Mouse (Mus musculus) liver, embryonic 14.5 days (tissue): ENCODE results near the gene Slc37a1.

ENCODE experiments used
- CTCF ChIP-seq: IDR thresholded peaks from 2 replicates; pipeline ENCODE4 v1.5.1; 2016; ENCODE audit warnings: antibody characterized with exemption, low read depth, control low read depth
- EP300 ChIP-seq: IDR thresholded peaks from 2 replicates; pipeline ENCODE4 v1.6.1; 2016; ENCODE audit warnings: antibody characterized with exemption, low read depth

- TF ChIP-seq CTCF (no peak), EP300 (no peak)
These were observed 53.2 kb downstream of the Slc37a1 start for GRCm38 (mm10) chr17:31339769-31340168.
